Mouse (Mus musculus) urinary bladder, adult 18-20 months (tissue): ENCODE measurements around the gene Adra1d.

Source experiments
- DNase-seq, 2 experiments: peaks; one replicate each; pipeline ENCODE4 v3.0.0; 2022; ENCODE audit warnings: low spot score in 2 of 2, mixed read lengths in 2 of 2

The Adra1d gene

GRCm38 (mm10) chr2:131497224-131497856 lies 64.7 kb downstream of the Adra1d start:
- no peak for DNase-seq

GRCm38 (mm10) chr2:131496125-131496820 lies 65.8 kb downstream of the Adra1d start:
- no peak for DNase-seq
